ENCODE assay signal across 16 mouse cellular contexts in the genomic region with DNA sequence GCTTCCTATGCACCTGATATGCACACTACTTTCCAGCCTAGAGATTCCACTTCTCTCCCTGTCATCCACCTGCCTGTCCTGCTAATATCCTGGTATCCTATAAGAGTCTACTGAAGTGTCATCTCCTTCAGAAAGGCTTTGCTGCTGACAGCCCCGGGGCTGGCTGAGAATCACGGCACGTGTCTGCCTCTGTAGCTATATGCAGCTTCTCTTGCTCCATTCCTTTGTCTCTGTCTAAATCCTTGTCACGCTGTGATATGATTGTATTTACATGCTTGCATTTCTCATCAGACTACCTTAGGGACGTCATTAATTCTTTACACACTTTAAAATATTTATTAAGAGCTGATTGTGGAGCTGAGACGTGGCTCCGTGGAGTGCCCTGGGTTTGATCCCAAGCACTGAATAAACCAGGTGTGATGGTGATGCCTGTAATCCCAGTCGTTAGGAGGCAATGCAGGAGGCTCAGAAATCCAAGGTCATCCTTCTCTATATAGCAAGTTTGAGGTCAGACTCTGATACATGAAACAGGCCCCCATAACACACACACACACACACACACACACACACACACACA. TPM values are rescaled to one million over a fixed set of nuclear protein-coding genes. Genes with fewer than 3 reads are reported as not detected.
DNase-seq lines count a peak whose midpoint lies in the region; ATAC-seq and TF ChIP-seq lines count a peak whose summit lies in the region.
"Had no signal": no experiment of that assay in that cellular context is flagged by ENCODE, and none has a peak within 500 bp of the region (broad histone marks: within the 10 kb centered on the region; RNA-seq: fewer than 3 reads in every experiment).

No protein-coding gene starts in this region.

- H3K4me1 ChIP-seq in heart, embryonic 10.5 days: peaks cover 61% of the 10 kb centered on the region
- peaks cover 48% of the 10 kb centered on the region for H3K4me1 ChIP-seq in hindbrain, embryonic 15.5 days (replicated peaks)
- H3K4me1 ChIP-seq in hindbrain, embryonic 11.5 days (replicated peaks; ENCODE audit: control insufficient read depth, insufficient read depth, low read length): peaks cover 2% of the 10 kb centered on the region; the same call in 1 of the 2 replicates
- peaks cover 20% of the 10 kb centered on the region for H3K4me1 ChIP-seq in hindbrain, embryonic 16.5 days (ENCODE audit: control insufficient read depth, insufficient read depth, low read depth, low read length)
- H3K4me1 ChIP-seq in midbrain, postnatal 0 days (ENCODE audit: insufficient read depth, low read length): peaks cover 7% of the 10 kb centered on the region; the same call in 1 of the 2 replicates
- H3K4me1 ChIP-seq in lung, adult 2 months (ENCODE audit: control insufficient read depth, insufficient read depth, low read length): peaks cover 6% of the 10 kb centered on the region

- TF ChIP-seq POLR2A in lung, adult 2 months (IDR thresholded peaks at IDR 0.05; ENCODE audit: borderline replicate concordance, extremely low read depth, low read depth, low read length): no peak

- no peak for ATAC-seq in hindbrain, embryonic 15.5 days (ENCODE audit: low FRiP score, low read depth)
- no peak for ATAC-seq in hindbrain, embryonic 11.5 days (ENCODE audit: low FRiP score)
- ATAC-seq in hindbrain, embryonic 16.5 days: no peak
- ATAC-seq in midbrain, postnatal 0 days (ENCODE audit: low FRiP score): peak; percentile 56; the same call in 1 of the 2 replicates
- no peak for ATAC-seq in cerebellum, adult (ENCODE audit: insufficient number of reproducible peaks, low FRiP score, low TSS enrichment)

- H3K36me3 ChIP-seq in heart, embryonic 10.5 days: 0 out of 2 replicates have a peak, but pooled peaks cover 3% of the 10 kb centered on the region
- 0 out of 2 replicates have a peak, but pooled peaks cover 2% of the 10 kb centered on the region for H3K36me3 ChIP-seq in hindbrain, embryonic 15.5 days
- H3K36me3 ChIP-seq in hindbrain, embryonic 11.5 days (ENCODE audit: control insufficient read depth, insufficient read depth, low read length): no peaks in the 10 kb centered on the region
- no peaks in the 10 kb centered on the region for H3K36me3 ChIP-seq in hindbrain, embryonic 16.5 days (ENCODE audit: control insufficient read depth, insufficient read depth, low read length)
- peaks cover 3% of the 10 kb centered on the region; the same call in 1 of the 2 replicates for H3K36me3 ChIP-seq in midbrain, postnatal 0 days (ENCODE audit: insufficient read depth, low read length)

- DNase-seq in heart, embryonic 10.5 days (ENCODE audit: low spot score): no peak
- no peak for DNase-seq in heart, adult 9 months (ENCODE audit: low spot score in 2 of 2)
- no peak for DNase-seq in hindbrain, embryonic 11.5 days (ENCODE audit: low spot score)
- DNase-seq in midbrain, postnatal 0 days (ENCODE audit: low spot score): no peak
- no peak for DNase-seq in lung, adult 2 months
- DNase-seq: cerebellum, adult 9-10 months; embryo, embryonic 11 days; right cerebral cortex, postnatal 4 days; thymus, postnatal 25 days had no signal

- TF ChIP-seq CTCF in midbrain, postnatal 0 days (IDR thresholded peaks at IDR 0.05): no peak
- TF ChIP-seq CTCF in lung, adult 2 months (IDR thresholded peaks at IDR 0.05; ENCODE audit: insufficient read depth, low read length): no peak

- no peak overlapping the region for H3K4me2 ChIP-seq in hindbrain, embryonic 15.5 days
- H3K4me2 ChIP-seq in hindbrain, embryonic 11.5 days (replicated peaks; ENCODE audit: low read depth, low read length): no peak overlapping the region
- no peak overlapping the region for H3K4me2 ChIP-seq in hindbrain, embryonic 16.5 days (ENCODE audit: low read length)
- H3K4me2 ChIP-seq in midbrain, postnatal 0 days (ENCODE audit: low read depth, low read length, poor library complexity, severe bottlenecking): no peak overlapping the region
- H3K4me2 ChIP-seq: limb, embryonic 13.5 days had no signal

- WGBS in heart, embryonic 10.5 days: 62% methylated on average over 8 of the region's 8 CpGs
- 59% methylated on average over 8 of the region's 8 CpGs for WGBS in hindbrain, embryonic 15.5 days
- 83% methylated on average over 8 of the region's 8 CpGs for WGBS in hindbrain, embryonic 11.5 days
- WGBS in hindbrain, embryonic 16.5 days: 56% methylated on average over 8 of the region's 8 CpGs
- 35% methylated on average over 8 of the region's 8 CpGs for WGBS in midbrain, postnatal 0 days
- WGBS in lung, adult 2 months: 84% methylated on average over 8 of the region's 8 CpGs

- H3K27ac ChIP-seq in heart, embryonic 10.5 days: peak overlapping the region; percentile 22; the same call in 1 of the 2 replicates
- peak overlapping the region; percentile 69 for H3K27ac ChIP-seq in hindbrain, embryonic 15.5 days (replicated peaks)
- H3K27ac ChIP-seq in hindbrain, embryonic 11.5 days (ENCODE audit: low read depth, low read length): no peak overlapping the region
- H3K27ac ChIP-seq in hindbrain, embryonic 16.5 days (ENCODE audit: low read depth, low read length): peak overlapping the region; percentile 46; the same call in 1 of the 2 replicates
- H3K27ac ChIP-seq in midbrain, postnatal 0 days (ENCODE audit: low read depth, low read length): peak overlapping the region; percentile 60
- H3K27ac ChIP-seq: left cerebral cortex, adult 2 months; limb, embryonic 13.5 days; macrophage had no signal

- no peaks in the 10 kb centered on the region for H3K9me3 ChIP-seq in heart, embryonic 10.5 days
- H3K9me3 ChIP-seq in hindbrain, embryonic 15.5 days: no peaks in the 10 kb centered on the region
- H3K9me3 ChIP-seq in hindbrain, embryonic 11.5 days (ENCODE audit: control insufficient read depth, low read length): no peaks in the 10 kb centered on the region
- H3K9me3 ChIP-seq in hindbrain, embryonic 16.5 days (ENCODE audit: control insufficient read depth, low read length): no peaks in the 10 kb centered on the region
- no peaks in the 10 kb centered on the region for H3K9me3 ChIP-seq in midbrain, postnatal 0 days (ENCODE audit: low read length)
- H3K9me3 ChIP-seq: limb, embryonic 13.5 days had no signal

- H3K27me3 ChIP-seq in heart, embryonic 10.5 days (ENCODE audit: insufficient read depth, poor library complexity, severe bottlenecking): no peaks in the 10 kb centered on the region
- no peaks in the 10 kb centered on the region for H3K27me3 ChIP-seq in hindbrain, embryonic 15.5 days
- no peaks in the 10 kb centered on the region for H3K27me3 ChIP-seq in hindbrain, embryonic 11.5 days (ENCODE audit: control insufficient read depth, insufficient read depth, low read length)
- H3K27me3 ChIP-seq in hindbrain, embryonic 16.5 days (replicated peaks; ENCODE audit: control insufficient read depth, insufficient read depth, low read length): no peaks in the 10 kb centered on the region
- no peaks in the 10 kb centered on the region for H3K27me3 ChIP-seq in midbrain, postnatal 0 days (ENCODE audit: insufficient read depth, low read length)
- H3K27me3 ChIP-seq: limb, embryonic 13.5 days had no signal

- H3K4me3 ChIP-seq in heart, embryonic 10.5 days: no peak overlapping the region
- no peak overlapping the region for H3K4me3 ChIP-seq in hindbrain, embryonic 15.5 days
- no peak overlapping the region for H3K4me3 ChIP-seq in hindbrain, embryonic 11.5 days (ENCODE audit: low read depth, low read length)
- no peak overlapping the region for H3K4me3 ChIP-seq in hindbrain, embryonic 16.5 days (ENCODE audit: low read length)
- H3K4me3 ChIP-seq in midbrain, postnatal 0 days (ENCODE audit: low read depth, low read length): no peak overlapping the region
- H3K4me3 ChIP-seq in lung, adult 2 months (replicated peaks; ENCODE audit: extremely low read depth, low read depth, low read length): no peak overlapping the region
- H3K4me3 ChIP-seq: erythroblast, embryonic 14.5 days; left cerebral cortex, adult 2 months; limb, embryonic 13.5 days had no signal

- H3K9ac ChIP-seq in hindbrain, embryonic 15.5 days: no peak overlapping the region
- no peak overlapping the region for H3K9ac ChIP-seq in hindbrain, embryonic 11.5 days (ENCODE audit: low read depth, low read length)
- H3K9ac ChIP-seq in hindbrain, embryonic 16.5 days (ENCODE audit: low read depth, low read length): no peak overlapping the region
- H3K9ac ChIP-seq in midbrain, postnatal 0 days (replicated peaks; ENCODE audit: low read length, poor library complexity, severe bottlenecking): no peak overlapping the region; the same call in none of the 2 replicates
- H3K9ac ChIP-seq: limb, embryonic 13.5 days had no signal

RNA-seq across cellular contexts. Expression of gene Srebf1, which starts 54.9 kb away (rescaled TPM):
- polyA plus RNA-seq in heart, embryonic 10.5 days (2016; fragmentation: Nextera tagmentation; extraction: Ambion mirVana): 38.2 and 40.3 TPM in 2 replicates
- polyA plus RNA-seq in hindbrain, embryonic 15.5 days (2015; fragmentation: Nextera tagmentation; extraction: Ambion mirVana): 47.7 and 50.9 TPM in 2 replicates
- 40.4 and 44.7 TPM in 2 replicates for polyA plus RNA-seq in hindbrain, embryonic 11.5 days (2014; fragmentation: Nextera tagmentation; extraction: Ambion mirVana)
- 42.5 and 44.8 TPM in 2 replicates for polyA plus RNA-seq in hindbrain, embryonic 16.5 days (2015; fragmentation: Nextera tagmentation; extraction: Ambion mirVana)
- total RNA-seq in midbrain, postnatal 0 days (2014; rRNA removed): 77.1 and 96.5 TPM in 2 replicates
- polyA plus RNA-seq in midbrain, postnatal 0 days (2015; fragmentation: Nextera tagmentation; extraction: Ambion mirVana): 34.5 and 38.1 TPM in 2 replicates
- polyA plus RNA-seq in lung, adult 2 months (2012; rRNA removed): 206 and 236 TPM in 2 replicates
